Mouse (Mus musculus): ENCODE measurements around the gene F930015N05Rik. TPM values are rescaled to one million over a fixed set of nuclear protein-coding genes. Genes with fewer than 3 reads are reported as not detected.

Gene F930015N05Rik
- polyA plus RNA-seq (2015; fragmentation: Nextera tagmentation; extraction: Ambion mirVana) = 0.09 TPM in 1 of 2 replicates, not detected in the other

GRCm38 (mm10) chr11:64436412-64436727 lies at the start of gene F930015N05Rik:
Gene F930015N05Rik (minus strand): TSS chr11:64436653.
- peak within 1 kb of the TSS; percentile 58 for H3K9ac ChIP-seq
- peaks cover 20% of the 10 kb centered on the region for H3K4me1 ChIP-seq (replicated peaks)
- no peak within 1 kb of the TSS for H3K27ac ChIP-seq
- H3K36me3 ChIP-seq = no peaks in the 10 kb centered on the region
- peak within 1 kb of the TSS; percentile 60 for H3K4me3 ChIP-seq
- H3K4me2 ChIP-seq = peak within 1 kb of the TSS; percentile 99
- H3K27me3 ChIP-seq = peaks cover 60% of the 10 kb centered on the region
- H3K9me3 ChIP-seq (replicated peaks) = no peaks in the 10 kb centered on the region
- 0% methylated on average over 21 of the region's 24 CpGs for WGBS
- no peak for ATAC-seq (replicated peaks; ENCODE audit: insufficient number of reproducible peaks, insufficient read depth, low FRiP score, low read depth)

GRCm38 (mm10) chr11:64481445-64481844 lies 45.0 kb upstream of the F930015N05Rik start:
- ATAC-seq (replicated peaks; ENCODE audit: insufficient number of reproducible peaks, insufficient read depth, low FRiP score, low read depth) = no peak
- H3K9ac ChIP-seq = no peak overlapping the region
- peaks cover 2% of the 10 kb centered on the region; the same call in 1 of the 2 replicates for H3K27me3 ChIP-seq
- H3K4me3 ChIP-seq = no peak overlapping the region
- 55% methylated on average over 3 of the region's 3 CpGs for WGBS
- no peaks in the 10 kb centered on the region for H3K9me3 ChIP-seq (replicated peaks)
- no peaks in the 10 kb centered on the region for H3K36me3 ChIP-seq
- no peak overlapping the region for H3K27ac ChIP-seq
- 0 out of 2 replicates have a peak, but pooled peaks cover 6% of the 10 kb centered on the region for H3K4me1 ChIP-seq (replicated peaks)
- H3K4me2 ChIP-seq = no peak overlapping the region

GRCm38 (mm10) chr11:64473679-64474078 lies 37.2 kb upstream of the F930015N05Rik start:
- Histone ChIP-seq H3K9ac (no peak overlapping the region), H3K4me2 (no peak overlapping the region), H3K4me1 (replicated peaks) (no peaks in the 10 kb centered on the region), H3K4me3 (no peak overlapping the region), H3K27me3 (peaks cover 5% of the 10 kb centered on the region; the same call in 1 of the 2 replicates), H3K36me3 (no peaks in the 10 kb centered on the region), H3K27ac (no peak overlapping the region), H3K9me3 (replicated peaks) (no peaks in the 10 kb centered on the region)
- no peak for ATAC-seq (replicated peaks; ENCODE audit: insufficient number of reproducible peaks, insufficient read depth, low FRiP score, low read depth)
- 67% methylated on average over 3 of the region's 3 CpGs for WGBS

GRCm38 (mm10) chr11:64470689-64471088 lies 34.2 kb upstream of the F930015N05Rik start:
- Histone ChIP-seq H3K27me3 (peaks cover 13% of the 10 kb centered on the region), H3K4me1 (replicated peaks) (no peaks in the 10 kb centered on the region), H3K36me3 (no peaks in the 10 kb centered on the region), H3K9ac (no peak overlapping the region), H3K9me3 (replicated peaks) (no peaks in the 10 kb centered on the region), H3K4me3 (no peak overlapping the region), H3K27ac (no peak overlapping the region), H3K4me2 (no peak overlapping the region)
- no peak for ATAC-seq (replicated peaks; ENCODE audit: insufficient number of reproducible peaks, insufficient read depth, low FRiP score, low read depth)

DNA sequence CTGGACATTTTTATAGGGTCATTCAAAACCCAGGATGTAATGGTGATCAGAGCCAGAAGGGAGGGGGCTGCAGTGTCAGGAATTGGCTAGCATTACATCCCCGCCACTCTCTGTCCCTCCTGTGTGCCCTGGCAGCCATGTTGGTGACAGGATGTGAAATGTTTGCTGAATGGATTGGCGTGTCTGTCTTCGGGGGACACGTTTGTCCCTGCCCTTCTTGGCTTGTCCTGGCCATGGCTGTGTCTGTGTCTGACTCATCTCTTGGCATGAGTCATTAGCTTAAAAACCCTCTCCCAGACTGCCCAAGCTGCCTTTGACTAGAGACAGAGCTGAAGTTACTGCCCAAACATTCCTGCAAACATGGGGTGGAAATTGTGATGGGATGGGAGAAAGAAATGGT lies 32.3 kb upstream of the F930015N05Rik start:
- 52% methylated on average over 4 of the region's 4 CpGs for WGBS

GRCm38 (mm10) chr11:64461746-64462145 lies 25.3 kb upstream of the F930015N05Rik start:
- Histone ChIP-seq H3K4me2 (no peak overlapping the region), H3K9ac (no peak overlapping the region), H3K4me1 (replicated peaks) (no peaks in the 10 kb centered on the region), H3K27ac (no peak overlapping the region), H3K27me3 (peaks cover 3% of the 10 kb centered on the region), H3K4me3 (no peak overlapping the region), H3K36me3 (no peaks in the 10 kb centered on the region), H3K9me3 (replicated peaks) (no peaks in the 10 kb centered on the region)
- ATAC-seq (replicated peaks; ENCODE audit: insufficient number of reproducible peaks, insufficient read depth, low FRiP score, low read depth) = no peak
- WGBS = 62% methylated on average over 3 of the region's 3 CpGs

More for the DNA sequence above, 32.3 kb upstream of the F930015N05Rik start:
- ATAC-seq (replicated peaks; ENCODE audit: insufficient number of reproducible peaks, insufficient read depth, low FRiP score, low read depth) = no peak
- peaks cover 13% of the 10 kb centered on the region for H3K27me3 ChIP-seq
- H3K9me3 ChIP-seq (replicated peaks) = no peaks in the 10 kb centered on the region
- no peak overlapping the region for H3K27ac ChIP-seq
- H3K4me1 ChIP-seq (replicated peaks) = no peaks in the 10 kb centered on the region
- H3K4me3 ChIP-seq = no peak overlapping the region
- H3K4me2 ChIP-seq = no peak overlapping the region
- H3K9ac ChIP-seq = no peak overlapping the region
- no peaks in the 10 kb centered on the region for H3K36me3 ChIP-seq

- Histone ChIP-seq H3K4me3 (no peak overlapping the region), H3K4me1 (replicated peaks) (no peaks in the 10 kb centered on the region), H3K9me3 (replicated peaks) (no peaks in the 10 kb centered on the region), H3K27me3 (peaks cover 9% of the 10 kb centered on the region; the same call in 1 of the 2 replicates), H3K27ac (no peak overlapping the region), H3K36me3 (no peaks in the 10 kb centered on the region), H3K4me2 (no peak overlapping the region), H3K9ac (no peak overlapping the region)
- ATAC-seq (replicated peaks; ENCODE audit: insufficient number of reproducible peaks, insufficient read depth, low FRiP score, low read depth) = no peak
- WGBS = 75% methylated on average over 9 of the region's 9 CpGs
Observed at GRCm38 (mm10) chr11:64448586-64449315, 12.3 kb upstream of the F930015N05Rik start.

- Histone ChIP-seq H3K4me2 (no peak overlapping the region), H3K9ac (no peak overlapping the region), H3K4me1 (replicated peaks) (no peaks in the 10 kb centered on the region), H3K36me3 (no peaks in the 10 kb centered on the region), H3K4me3 (no peak overlapping the region), H3K27me3 (peaks cover 29% of the 10 kb centered on the region; the same call in 1 of the 2 replicates), H3K9me3 (replicated peaks) (no peaks in the 10 kb centered on the region), H3K27ac (no peak overlapping the region)
- no peak for ATAC-seq (replicated peaks; ENCODE audit: insufficient number of reproducible peaks, insufficient read depth, low FRiP score, low read depth)
- WGBS = 41% methylated on average over 1 of the region's 1 CpGs
Observed at GRCm38 (mm10) chr11:64445227-64445626, 8.8 kb upstream of the F930015N05Rik start.

GRCm38 (mm10) chr11:64442701-64443100 lies 6.2 kb upstream of the F930015N05Rik start:
- Histone ChIP-seq H3K9ac (no peak overlapping the region), H3K4me3 (no peak overlapping the region), H3K27me3 (peaks cover 40% of the 10 kb centered on the region), H3K4me2 (no peak overlapping the region), H3K9me3 (replicated peaks) (no peaks in the 10 kb centered on the region), H3K36me3 (no peaks in the 10 kb centered on the region), H3K27ac (no peak overlapping the region), H3K4me1 (replicated peaks) (no peaks in the 10 kb centered on the region)
- no peak for ATAC-seq (replicated peaks; ENCODE audit: insufficient number of reproducible peaks, insufficient read depth, low FRiP score, low read depth)
- WGBS = 43% methylated on average over 3 of the region's 3 CpGs

- Histone ChIP-seq H3K4me2 (peak overlapping the region; percentile 36), H3K4me1 (replicated peaks) (no peaks in the 10 kb centered on the region), H3K9ac (no peak overlapping the region), H3K27ac (no peak overlapping the region), H3K9me3 (replicated peaks) (no peaks in the 10 kb centered on the region), H3K4me3 (no peak overlapping the region), H3K27me3 (peaks cover 46% of the 10 kb centered on the region), H3K36me3 (no peaks in the 10 kb centered on the region)
- ATAC-seq (replicated peaks; ENCODE audit: insufficient number of reproducible peaks, insufficient read depth, low FRiP score, low read depth) = no peak
- WGBS = 17% methylated on average over 8 of the region's 8 CpGs
Observed at GRCm38 (mm10) chr11:64442119-64442518, 5.7 kb upstream of the F930015N05Rik start.

GRCm38 (mm10) chr11:64438909-64439308 lies 2.5 kb upstream of the F930015N05Rik start:
- no peak overlapping the region for H3K4me3 ChIP-seq
- 38% methylated on average over 3 of the region's 3 CpGs for WGBS
- H3K27me3 ChIP-seq = peaks cover 59% of the 10 kb centered on the region

DNA sequence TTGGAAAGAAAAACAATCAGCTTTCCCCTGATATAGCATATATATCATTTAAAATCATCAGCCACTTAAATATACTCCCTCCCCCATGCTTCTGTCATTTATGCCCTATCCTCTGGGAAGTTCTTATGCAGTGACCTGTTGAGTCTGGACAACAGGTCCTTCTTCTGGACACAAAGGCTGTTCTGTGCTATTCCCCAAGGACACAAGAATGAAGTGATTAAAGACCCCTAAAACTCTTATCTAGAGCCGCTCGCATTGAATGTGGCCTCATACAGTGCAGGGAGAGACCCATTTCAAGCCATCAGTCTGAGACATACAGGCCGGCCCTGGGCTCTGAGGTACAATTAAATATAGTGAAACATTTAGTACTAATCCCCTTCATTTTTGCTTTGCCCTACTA lies 1.3 kb upstream of the F930015N05Rik start:
- H3K9ac ChIP-seq = no peak overlapping the region
- H3K27me3 ChIP-seq = peaks cover 52% of the 10 kb centered on the region
- no peak overlapping the region for H3K4me3 ChIP-seq
- no peaks in the 10 kb centered on the region for H3K36me3 ChIP-seq
- H3K9me3 ChIP-seq (replicated peaks) = no peaks in the 10 kb centered on the region
- ATAC-seq (replicated peaks; ENCODE audit: insufficient number of reproducible peaks, insufficient read depth, low FRiP score, low read depth) = no peak
- peaks cover 20% of the 10 kb centered on the region for H3K4me1 ChIP-seq (replicated peaks)
- no peak overlapping the region for H3K4me2 ChIP-seq
- 77% methylated on average over 3 of the region's 3 CpGs for WGBS
- no peak overlapping the region for H3K27ac ChIP-seq

More at GRCm38 (mm10) chr11:64438909-64439308, 2.5 kb upstream of the F930015N05Rik start:
- no peak for ATAC-seq (replicated peaks; ENCODE audit: insufficient number of reproducible peaks, insufficient read depth, low FRiP score, low read depth)
- H3K9me3 ChIP-seq (replicated peaks) = no peaks in the 10 kb centered on the region
- H3K27ac ChIP-seq = no peak overlapping the region
- H3K4me2 ChIP-seq = no peak overlapping the region
- no peaks in the 10 kb centered on the region for H3K36me3 ChIP-seq
- H3K4me1 ChIP-seq (replicated peaks) = peaks cover 20% of the 10 kb centered on the region
- H3K9ac ChIP-seq = no peak overlapping the region

Measured in heart, embryonic 15.5 days (tissue).